ENCODE assay signal across 8 mouse cellular contexts in the genomic region with DNA sequence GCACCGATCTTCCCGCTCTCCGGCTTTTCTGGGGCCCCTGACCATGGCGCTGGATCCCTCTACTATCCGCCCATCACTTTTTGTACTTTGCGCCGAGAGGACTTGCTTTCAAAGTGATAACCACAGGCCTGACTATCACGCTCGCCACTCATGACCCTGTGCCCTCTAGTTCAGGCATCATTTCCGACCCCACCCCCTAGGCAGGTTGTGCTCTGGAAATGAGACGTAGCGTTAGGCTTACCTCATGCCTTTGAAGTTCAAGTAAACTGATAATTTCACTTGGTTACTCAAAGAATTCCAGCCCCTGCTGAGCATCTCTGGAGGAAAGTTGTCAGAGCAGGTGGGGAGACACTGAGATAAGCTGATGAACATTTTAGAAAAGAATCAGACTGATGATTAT. TPM values are rescaled to one million over a fixed set of nuclear protein-coding genes. Genes with fewer than 3 reads are reported as not detected.
DNase-seq lines count a peak whose midpoint lies in the region; ATAC-seq and TF ChIP-seq lines count a peak whose summit lies in the region.

No protein-coding gene starts in this region.

- no peak for ATAC-seq in heart, embryonic 14.5 days (ENCODE audit: insufficient number of reproducible peaks, insufficient read depth, low FRiP score, low read depth)
- ATAC-seq in midbrain, embryonic 16.5 days, result no peak

- peak overlapping the region; percentile 68 for H3K9ac ChIP-seq in MEL (ENCODE audit: control insufficient read depth, low read depth, low read length, poor library complexity, severe bottlenecking)
- peak overlapping the region; percentile 87 for H3K9ac ChIP-seq in heart, embryonic 14.5 days (ENCODE audit: low read length)
- H3K9ac ChIP-seq in midbrain, embryonic 16.5 days (ENCODE audit: low read depth, low read length), result peak overlapping the region; percentile 90

- no peaks in the 10 kb centered on the region; the same call in 1 of the 2 replicates for H3K79me2 ChIP-seq in MEL (ENCODE audit: control insufficient read depth, insufficient read depth, low read length, poor library complexity)

- H3K4me3 ChIP-seq in MEL (ENCODE audit: control insufficient read depth in 1 of 2, insufficient read depth in 1 of 2, low read depth in 2 of 2, low read length in 2 of 2), result peak overlapping the region; percentile 66 to 86
- peak overlapping the region; percentile 55 to 81 for H3K4me3 ChIP-seq in heart, embryonic 14.5 days (ENCODE audit: control insufficient read depth in 1 of 2, insufficient read depth in 1 of 2, low read depth in 1 of 2, low read length in 2 of 2)
- peak overlapping the region; percentile 67 for H3K4me3 ChIP-seq in limb, embryonic 10.5 days
- peak overlapping the region; percentile 73 for H3K4me3 ChIP-seq in midbrain, embryonic 16.5 days (ENCODE audit: low read depth, low read length)

- H3K36me3 ChIP-seq in MEL (ENCODE audit: control insufficient read depth in 1 of 2, insufficient read depth in 2 of 2, low read length in 2 of 2), result peaks cover 0 to 3% of the 10 kb centered on the region in 2 experiments; a peak in 1 of 4 replicates
- H3K36me3 ChIP-seq in heart, embryonic 14.5 days (ENCODE audit: control insufficient read depth, insufficient read depth, low read length), result peaks cover 14% of the 10 kb centered on the region; the same call in 1 of the 2 replicates
- H3K36me3 ChIP-seq in limb, embryonic 10.5 days, result 0 out of 2 replicates have a peak, but pooled peaks cover 5% of the 10 kb centered on the region
- no peaks in the 10 kb centered on the region for H3K36me3 ChIP-seq in midbrain, embryonic 16.5 days (ENCODE audit: control insufficient read depth, insufficient read depth, low read length)

- H3K27me3 ChIP-seq in MEL (ENCODE audit: control insufficient read depth in 1 of 2, insufficient read depth in 2 of 2, low read length in 2 of 2), result no peaks in the 10 kb centered on the region
- H3K27me3 ChIP-seq in heart, embryonic 14.5 days (ENCODE audit: control insufficient read depth, insufficient read depth, low read length), result no peaks in the 10 kb centered on the region
- no peaks in the 10 kb centered on the region; the same call in 1 of the 2 replicates for H3K27me3 ChIP-seq in limb, embryonic 10.5 days (ENCODE audit: low read depth, poor library complexity, severe bottlenecking)
- no peaks in the 10 kb centered on the region for H3K27me3 ChIP-seq in midbrain, embryonic 16.5 days (ENCODE audit: control insufficient read depth, insufficient read depth, low read depth, low read length)

- TF ChIP-seq CTCF in MEL (IDR thresholded peaks at IDR 0.05 in 2 of 3, conservative IDR thresholded peaks at IDR 0.05 in 1 of 3; ENCODE audit: control insufficient read depth in 1 of 3, insufficient read depth in 1 of 3, low read depth in 2 of 3, low read length in 3 of 3, poor library complexity in 1 of 3, severe bottlenecking in 1 of 3), result no peak

- H3K4me2 ChIP-seq in heart, embryonic 14.5 days (ENCODE audit: low read length), result peak overlapping the region; percentile 98
- H3K4me2 ChIP-seq in midbrain, embryonic 16.5 days (ENCODE audit: low read length), result peak overlapping the region; percentile 91

- H3K4me1 ChIP-seq in MEL (ENCODE audit: control insufficient read depth in 1 of 2, insufficient read depth in 2 of 2, low read length in 2 of 2), result 0 out of 4 replicates have a peak, but pooled peaks cover 0 to 2% of the 10 kb centered on the region in 2 experiments
- peaks cover 0 to 8% of the 10 kb centered on the region in 2 experiments; a peak in 2 of 4 replicates for H3K4me1 ChIP-seq in heart, embryonic 14.5 days (ENCODE audit: control insufficient read depth in 2 of 2, insufficient read depth in 2 of 2, low read length in 2 of 2)
- H3K4me1 ChIP-seq in limb, embryonic 10.5 days, result peaks cover 17% of the 10 kb centered on the region
- peaks cover 11% of the 10 kb centered on the region for H3K4me1 ChIP-seq in midbrain, embryonic 16.5 days (ENCODE audit: control insufficient read depth, insufficient read depth, low read length)

- no peaks in the 10 kb centered on the region for H3K9me3 ChIP-seq in MEL (replicated peaks; ENCODE audit: insufficient read depth, low read length)
- no peaks in the 10 kb centered on the region for H3K9me3 ChIP-seq in heart, embryonic 14.5 days (ENCODE audit: control insufficient read depth, low read length)
- no peaks in the 10 kb centered on the region for H3K9me3 ChIP-seq in limb, embryonic 10.5 days (replicated peaks)
- H3K9me3 ChIP-seq in midbrain, embryonic 16.5 days (replicated peaks; ENCODE audit: control insufficient read depth, low read length, poor library complexity, severe bottlenecking), result no peaks in the 10 kb centered on the region

- TF ChIP-seq POLR2A in MEL (IDR thresholded peaks at IDR 0.05; ENCODE audit: control insufficient read depth in 1 of 2, insufficient read depth in 1 of 2, low read depth in 1 of 2, low read length in 2 of 2, poor library complexity in 1 of 2), result no peak

- 3% methylated on average over 12 of the region's 12 CpGs for WGBS in heart, embryonic 14.5 days
- WGBS in limb, embryonic 10.5 days, result 5% methylated on average over 12 of the region's 12 CpGs
- WGBS in midbrain, embryonic 16.5 days, result 2% methylated on average over 12 of the region's 12 CpGs

- no peak overlapping the region for H3K27ac ChIP-seq in MEL (ENCODE audit: control insufficient read depth, low read depth, low read length)
- no peak overlapping the region for H3K27ac ChIP-seq in heart, embryonic 14.5 days (replicated peaks in 1 of 2; ENCODE audit: control insufficient read depth in 1 of 2, insufficient read depth in 1 of 2, low read depth in 2 of 2, low read length in 2 of 2)
- H3K27ac ChIP-seq in limb, embryonic 10.5 days, result peak overlapping the region; percentile 63; the same call in 1 of the 2 replicates
- H3K27ac ChIP-seq in midbrain, embryonic 16.5 days (ENCODE audit: low read length), result peak overlapping the region; percentile 66; the same call in 1 of the 2 replicates

- no peak for TF ChIP-seq RAD21 in MEL (IDR thresholded peaks at IDR 0.05; ENCODE audit: low read depth, low read length)

- peak in 1 of 2 experiments; percentile 40; a peak in 2 of 4 replicates for TF ChIP-seq EP300 in MEL (IDR thresholded peaks at IDR 0.05; ENCODE audit: low read depth in 1 of 2, low read length in 2 of 2)

- DNase-seq in CD4-positive, CD25-positive, alpha-beta regulatory T cell, adult 2 months (ENCODE audit: low read depth, low spot score), result peak; percentile 77
- peak; percentile 62 for DNase-seq in MEL (ENCODE audit: low read depth, low spot score)
- no peak for DNase-seq in limb, embryonic 10.5 days (ENCODE audit: low spot score)
- DNase-seq in embryo, embryonic 10 days (ENCODE audit: low spot score), result no peak
- no peak for DNase-seq in left cerebral cortex, adult 18-20 months (ENCODE audit: low spot score in 2 of 2)
- DNase-seq in urinary bladder, adult 2 months (ENCODE audit: low spot score), result no peak

RNA-seq across cellular contexts. Expression of a gene that starts 0.6 kb away (rescaled TPM):
- total RNA-seq in MEL (2012; rRNA removed), result 1.0 and 1.4 TPM in 2 replicates
- 1 to 10 TPM in 1 of 2 experiments, not detected in 1; 1.6 TPM for polyA plus RNA-seq in MEL (2012; ENCODE audit: insufficient read depth in 1 of 2, insufficient read length in 2 of 2, low read depth in 1 of 2, low replicate concordance in 2 of 2, missing spikeins in 1 of 2)
- 0.41 and 0.66 TPM in 2 replicates for polyA plus RNA-seq in heart, embryonic 14.5 days (2014; fragmentation: Nextera tagmentation; extraction: Ambion mirVana)
- 0.56 and 1.3 TPM in 2 replicates for polyA plus RNA-seq in limb, embryonic 10.5 days (2016; fragmentation: Nextera tagmentation; extraction: Ambion mirVana)
- polyA plus RNA-seq in midbrain, embryonic 16.5 days (2015; fragmentation: Nextera tagmentation; extraction: Ambion mirVana), result 2.1 and 2.4 TPM in 2 replicates
- 1 to 10 TPM; 2.8 to 2.9 TPM for total RNA-seq in left cerebral cortex, adult 18-20 months (2021)
- polyA plus RNA-seq in urinary bladder, adult 2 months (2012; rRNA removed), result 11.5 and 12.7 TPM in 2 replicates

RNA-seq across cellular contexts. Expression of a gene that starts 1.0 kb away (rescaled TPM):
- total RNA-seq in MEL (2012; rRNA removed), result 5.1 and 5.4 TPM in 2 replicates
- 1 to 10 TPM in 1 of 2 experiments, not detected in 1; 9.4 TPM for polyA plus RNA-seq in MEL (2012; ENCODE audit: insufficient read depth in 1 of 2, insufficient read length in 2 of 2, low read depth in 1 of 2, low replicate concordance in 2 of 2, missing spikeins in 1 of 2)
- 12.3 and 14.0 TPM in 2 replicates for polyA plus RNA-seq in heart, embryonic 14.5 days (2014; fragmentation: Nextera tagmentation; extraction: Ambion mirVana)
- polyA plus RNA-seq in limb, embryonic 10.5 days (2016; fragmentation: Nextera tagmentation; extraction: Ambion mirVana), result 16.7 and 21.0 TPM in 2 replicates
- 18.6 and 20.1 TPM in 2 replicates for polyA plus RNA-seq in midbrain, embryonic 16.5 days (2015; fragmentation: Nextera tagmentation; extraction: Ambion mirVana)
- 10 to 100 TPM; 18.6 to 20.8 TPM for total RNA-seq in left cerebral cortex, adult 18-20 months (2021)
- polyA plus RNA-seq in urinary bladder, adult 2 months (2012; rRNA removed), result 32.5 and 37.5 TPM in 2 replicates

RNA-seq across cellular contexts. Expression of a gene that starts 23.0 kb away (rescaled TPM):
- 12.6 and 13.1 TPM in 2 replicates for total RNA-seq in MEL (2012; rRNA removed)
- 10 to 100 TPM in 1 of 2 experiments, not detected in 1; 30.9 TPM for polyA plus RNA-seq in MEL (2012; ENCODE audit: insufficient read depth in 1 of 2, insufficient read length in 2 of 2, low read depth in 1 of 2, low replicate concordance in 2 of 2, missing spikeins in 1 of 2)
- polyA plus RNA-seq in heart, embryonic 14.5 days (2014; fragmentation: Nextera tagmentation; extraction: Ambion mirVana), result 270 TPM in 2 replicates
- polyA plus RNA-seq in limb, embryonic 10.5 days (2016; fragmentation: Nextera tagmentation; extraction: Ambion mirVana), result 190 and 226 TPM in 2 replicates
- polyA plus RNA-seq in midbrain, embryonic 16.5 days (2015; fragmentation: Nextera tagmentation; extraction: Ambion mirVana), result 132 and 145 TPM in 2 replicates
- total RNA-seq in left cerebral cortex, adult 18-20 months (2021), result 10 to 100 TPM in 1 of 2 experiments, 1 to 10 TPM in 1; 9.2 to 10.6 TPM
- polyA plus RNA-seq in urinary bladder, adult 2 months (2012; rRNA removed), result 101 and 131 TPM in 2 replicates

RNA-seq across cellular contexts. Expression of a gene that starts 23.0 kb away (rescaled TPM):
- 158 and 179 TPM in 2 replicates for total RNA-seq in MEL (2012; rRNA removed)
- 100 to 1,000 TPM in 1 of 2 experiments, not detected in 1; 211 TPM for polyA plus RNA-seq in MEL (2012; ENCODE audit: insufficient read depth in 1 of 2, insufficient read length in 2 of 2, low read depth in 1 of 2, low replicate concordance in 2 of 2, missing spikeins in 1 of 2)
- polyA plus RNA-seq in heart, embryonic 14.5 days (2014; fragmentation: Nextera tagmentation; extraction: Ambion mirVana), result 114 and 121 TPM in 2 replicates
- 114 and 133 TPM in 2 replicates for polyA plus RNA-seq in limb, embryonic 10.5 days (2016; fragmentation: Nextera tagmentation; extraction: Ambion mirVana)
- 127 and 133 TPM in 2 replicates for polyA plus RNA-seq in midbrain, embryonic 16.5 days (2015; fragmentation: Nextera tagmentation; extraction: Ambion mirVana)
- 10 to 100 TPM; 48.0 to 53.3 TPM for total RNA-seq in left cerebral cortex, adult 18-20 months (2021)
- 49.0 and 62.3 TPM in 2 replicates for polyA plus RNA-seq in urinary bladder, adult 2 months (2012; rRNA removed)

RNA-seq across cellular contexts. Expression of a gene that starts 34.2 kb away (rescaled TPM):
- total RNA-seq in MEL (2012; rRNA removed), result not detected in 2 replicates
- not detected for polyA plus RNA-seq in MEL (2012; ENCODE audit: insufficient read depth in 1 of 2, insufficient read length in 2 of 2, low read depth in 1 of 2, low replicate concordance in 2 of 2, missing spikeins in 1 of 2)
- polyA plus RNA-seq in heart, embryonic 14.5 days (2014; fragmentation: Nextera tagmentation; extraction: Ambion mirVana), result not detected in 2 replicates
- 0.26 TPM in 1 of 2 replicates, not detected in the other for polyA plus RNA-seq in limb, embryonic 10.5 days (2016; fragmentation: Nextera tagmentation; extraction: Ambion mirVana)
- 0.20 and 0.38 TPM in 2 replicates for polyA plus RNA-seq in midbrain, embryonic 16.5 days (2015; fragmentation: Nextera tagmentation; extraction: Ambion mirVana)
- total RNA-seq in left cerebral cortex, adult 18-20 months (2021), result under 1 TPM in 1 of 2 experiments, not detected in 1; 0.21 TPM
- 0.37 and 0.38 TPM in 2 replicates for polyA plus RNA-seq in urinary bladder, adult 2 months (2012; rRNA removed)

Comparison
In these comparisons a context has a peak if more than half of its experiments do, and no peak if none do; other contexts are left out.
1. DNase-seq: peak in CD4-positive, CD25-positive, alpha-beta regulatory T cell, adult 2 months (single experiment) and MEL (single experiment); none in limb, embryonic 10.5 days (single experiment), embryo, embryonic 10 days (single experiment), left cerebral cortex, adult 18-20 months (0 of 2) and urinary bladder, adult 2 months (single experiment).
2. H3K27ac ChIP-seq: peak in limb, embryonic 10.5 days (single experiment) and midbrain, embryonic 16.5 days (single experiment); none in MEL (single experiment) and heart, embryonic 14.5 days (0 of 2).
3. Peak in every context shown above with its lines, with median percentiles within 50 percentile points of each other: H3K4me3 ChIP-seq and H3K9ac ChIP-seq.